Mouse (Mus musculus) layer of hippocampus, adult 9-11 months (tissue): ENCODE data around the gene Gm10681.
"Not testable (repeated sequence)": the region's sequence is repeated elsewhere in the genome, so short reads cannot be mapped to it uniquely, and the experiment has no call there.

Source experiments
- DNase-seq: peaks from one replicate; pipeline ENCODE4 v3.0.0; 2022

Gm10681 gene

DNA sequence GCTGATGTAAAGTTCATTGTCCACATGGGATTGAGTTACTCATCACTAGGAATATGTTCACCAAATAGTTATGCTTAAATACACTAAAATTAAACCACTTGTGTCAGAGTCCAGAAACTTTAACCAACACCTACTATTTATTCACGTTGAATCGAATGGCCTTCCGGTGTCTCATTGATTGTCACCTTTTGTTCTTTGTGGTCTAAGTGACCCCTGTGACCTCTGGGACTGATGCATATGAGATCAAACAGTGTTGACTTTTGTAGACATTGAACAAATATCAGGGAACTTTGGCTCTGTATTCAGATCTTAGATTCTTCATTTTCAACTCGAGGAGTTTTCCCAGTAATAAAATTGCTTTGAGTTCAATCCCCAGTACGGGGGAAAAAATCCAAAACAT is 81.4 kb downstream of the Gm10681 start:
- not testable (repeated sequence) for DNase-seq
